Mouse (Mus musculus) testis, postnatal 10 days (tissue): ENCODE measurements around the gene Tas1r2.
A peak's percentile ranks its signal among the peaks of the same experiment; 100 is the strongest.

Experiments
- DNase-seq: peaks from one replicate; pipeline ENCODE4 v3.0.0; 2021; ENCODE audit warnings: low spot score

Gene Tas1r2

DNA sequence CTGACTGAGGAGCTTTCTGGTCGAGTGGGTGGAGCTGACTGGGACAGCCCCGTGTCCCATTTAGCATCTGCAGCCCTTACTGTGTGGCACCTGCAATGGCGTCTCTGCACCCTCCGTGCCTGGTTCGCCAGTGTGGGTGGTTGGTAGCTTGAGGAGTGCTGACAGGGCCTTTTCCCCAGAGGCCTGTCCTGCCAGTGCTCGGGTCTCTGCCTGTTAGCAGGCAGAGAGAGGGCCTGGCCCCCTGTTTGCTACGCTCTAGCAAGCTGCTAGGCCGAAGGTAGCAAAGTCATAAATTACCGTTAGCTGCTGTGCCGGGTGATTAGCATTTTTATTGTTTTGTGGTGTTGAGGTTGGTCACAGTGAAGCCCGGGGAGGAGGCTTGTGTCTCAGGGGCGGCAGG lies 13.5 kb upstream of the Tas1r2 start:
- no peak for DNase-seq

DNA sequence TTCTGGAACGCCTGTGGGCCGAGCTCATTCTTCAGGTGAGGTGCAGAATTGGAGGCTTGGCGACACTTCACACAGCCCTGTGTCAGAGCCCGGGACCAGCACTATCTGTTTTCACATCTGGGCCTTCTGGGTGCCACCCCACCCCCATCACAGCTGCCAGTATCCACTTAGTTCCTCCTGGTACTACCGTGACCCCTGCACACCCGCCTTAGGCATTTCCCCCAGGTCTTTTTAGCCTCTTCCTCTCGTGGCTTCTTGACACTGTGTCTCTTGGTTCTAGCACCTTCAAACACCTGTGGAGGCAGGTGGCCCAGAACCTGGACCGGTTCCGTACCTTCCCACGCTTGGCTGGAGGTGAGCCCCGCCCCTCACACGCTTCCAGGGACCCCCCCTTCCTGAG lies 13.0 kb upstream of the Tas1r2 start:
- no peak for DNase-seq

GRCm38 (mm10) chr4:139640775-139641174 lies 12.6 kb upstream of the Tas1r2 start:
- no peak for DNase-seq

- DNase-seq: no peak
Observed at GRCm38 (mm10) chr4:139641829-139642425, 11.4 kb upstream of the Tas1r2 start.

- DNase-seq: peak; percentile 89
Observed at GRCm38 (mm10) chr4:139643972-139644371, 9.4 kb upstream of the Tas1r2 start.

- DNase-seq: no peak
Observed at GRCm38 (mm10) chr4:139646916-139647315, 6.4 kb upstream of the Tas1r2 start.

DNA sequence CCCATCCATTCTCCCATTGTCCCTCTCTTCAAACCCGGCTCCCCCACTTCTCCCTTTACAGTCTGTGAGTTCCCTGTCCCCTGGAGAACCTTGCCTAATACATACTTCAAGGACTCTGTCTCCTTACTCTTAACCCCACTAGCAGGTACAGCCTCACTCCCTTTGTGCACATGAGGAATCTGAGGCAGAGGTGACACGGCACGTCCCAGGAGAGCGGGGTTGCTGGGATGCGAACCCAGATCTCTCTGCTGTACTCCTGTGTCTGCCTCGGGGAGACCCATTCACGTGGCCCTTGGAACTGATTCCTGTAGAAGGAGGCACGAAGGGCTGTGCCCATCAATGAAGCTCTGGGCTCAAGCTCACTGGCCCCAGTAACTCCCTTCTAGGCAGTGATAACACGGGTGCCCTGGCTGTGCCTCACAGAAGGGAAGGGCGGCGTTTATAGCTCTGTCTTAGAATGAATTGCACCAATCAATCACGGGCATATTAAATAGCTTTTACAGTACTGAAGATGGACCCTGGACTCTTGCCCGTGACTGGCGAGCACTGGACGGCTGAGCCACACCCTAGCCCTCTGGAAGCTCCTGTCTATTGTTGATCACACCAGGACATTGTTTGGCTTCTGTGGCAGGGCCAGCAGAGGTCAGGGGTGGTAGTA lies 3.1 kb upstream of the Tas1r2 start:
- no peak for DNase-seq

- DNase-seq: no peak
Observed at GRCm38 (mm10) chr4:139650907-139651306, 2.4 kb upstream of the Tas1r2 start.

GRCm38 (mm10) chr4:139661897-139662296 lies 8.6 kb downstream of the Tas1r2 start:
- DNase-seq: no peak

DNA sequence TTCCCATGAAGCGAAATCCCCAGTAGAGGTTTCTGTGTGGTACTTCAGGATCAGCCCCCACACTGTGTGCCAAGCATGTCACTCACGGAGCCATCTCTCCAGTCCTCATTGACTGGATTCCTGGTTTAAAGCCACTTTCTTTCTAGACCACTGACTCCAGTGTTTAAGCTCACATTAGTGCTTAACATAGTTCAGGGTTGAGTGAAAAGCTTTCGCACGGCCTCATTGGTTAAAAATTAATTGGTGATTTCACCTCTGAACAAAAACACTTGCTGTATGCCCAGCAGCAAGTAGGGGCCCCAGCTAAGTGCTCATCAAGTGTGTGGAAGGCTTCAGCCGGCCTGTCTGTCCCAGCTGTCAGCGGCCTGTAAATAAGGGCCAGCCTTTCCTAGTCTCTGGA lies 14.3 kb downstream of the Tas1r2 start:
- no peak for DNase-seq

DNA sequence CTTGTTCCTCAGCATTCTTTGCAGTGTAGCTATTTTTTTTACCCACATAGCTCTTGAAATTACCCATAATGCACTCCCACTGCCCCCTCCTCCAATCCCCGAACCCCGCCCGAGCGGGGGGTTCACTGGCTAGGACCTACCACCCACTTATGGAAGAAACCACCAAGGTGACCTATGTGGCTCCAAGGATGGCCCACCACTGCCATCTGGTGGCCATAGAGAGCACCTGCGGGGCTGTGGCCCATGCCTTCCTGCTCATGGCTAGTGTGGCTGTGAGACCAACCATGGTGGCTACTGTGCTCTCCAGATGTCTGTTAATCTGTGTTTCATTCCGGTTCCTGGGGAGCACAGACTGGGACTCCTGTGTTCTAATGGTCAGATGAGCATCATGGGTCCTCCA lies 16.5 kb downstream of the Tas1r2 start:
- peak; percentile 76 for DNase-seq

GRCm38 (mm10) chr4:139675696-139676095 lies 22.4 kb downstream of the Tas1r2 start:
- no peak for DNase-seq

DNA sequence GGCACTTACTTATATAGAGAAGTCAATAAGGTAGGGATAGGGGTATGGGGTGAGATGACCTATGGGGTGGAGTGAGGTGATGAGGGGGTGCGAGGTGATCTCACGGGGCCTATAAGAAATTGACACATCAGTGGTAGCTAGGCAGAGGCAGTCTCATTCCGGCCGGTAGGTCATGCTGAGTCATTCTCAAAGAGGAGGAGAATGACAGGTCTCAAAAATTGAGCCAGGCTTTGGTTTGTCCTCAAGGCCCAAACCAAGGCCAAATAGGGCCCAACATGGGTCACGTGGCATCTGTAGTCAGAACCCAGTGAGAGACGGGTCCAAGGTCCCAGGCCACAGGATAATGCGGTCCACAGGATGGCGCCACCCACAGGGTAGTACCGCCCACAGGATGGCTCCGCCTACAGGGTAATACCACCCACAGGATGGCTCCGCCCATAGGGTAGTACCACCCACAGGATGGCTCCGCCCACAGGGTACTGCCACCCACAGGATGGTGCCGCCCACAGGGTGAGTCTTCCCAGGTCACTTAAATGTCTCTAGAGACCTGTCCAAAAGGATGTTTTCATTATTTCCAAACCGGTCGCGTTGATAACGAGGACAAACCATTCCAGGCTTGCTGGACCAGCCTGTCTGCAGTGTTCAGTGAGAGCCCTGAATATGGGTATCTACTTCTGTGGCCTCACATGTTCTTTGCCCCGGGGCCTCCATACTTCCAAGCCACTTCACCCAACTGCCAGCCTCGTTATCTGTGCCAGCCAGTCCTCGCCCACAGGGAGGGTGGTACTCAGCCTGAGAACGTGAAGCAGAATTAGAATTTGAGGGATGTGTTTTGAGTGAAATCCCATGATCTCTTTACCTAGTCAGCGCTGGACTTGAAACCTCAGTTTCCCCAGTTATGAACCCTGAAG lies 30.6 kb downstream of the Tas1r2 start:
- DNase-seq: peak; percentile 59

- peak; percentile 83 for DNase-seq
Observed at GRCm38 (mm10) chr4:139684639-139685017, 31.3 kb downstream of the Tas1r2 start.

- no peak for DNase-seq
Observed at GRCm38 (mm10) chr4:139688058-139688457, 34.7 kb downstream of the Tas1r2 start.

- DNase-seq: no peak
Observed at GRCm38 (mm10) chr4:139689627-139690269, 36.4 kb downstream of the Tas1r2 start.

DNA sequence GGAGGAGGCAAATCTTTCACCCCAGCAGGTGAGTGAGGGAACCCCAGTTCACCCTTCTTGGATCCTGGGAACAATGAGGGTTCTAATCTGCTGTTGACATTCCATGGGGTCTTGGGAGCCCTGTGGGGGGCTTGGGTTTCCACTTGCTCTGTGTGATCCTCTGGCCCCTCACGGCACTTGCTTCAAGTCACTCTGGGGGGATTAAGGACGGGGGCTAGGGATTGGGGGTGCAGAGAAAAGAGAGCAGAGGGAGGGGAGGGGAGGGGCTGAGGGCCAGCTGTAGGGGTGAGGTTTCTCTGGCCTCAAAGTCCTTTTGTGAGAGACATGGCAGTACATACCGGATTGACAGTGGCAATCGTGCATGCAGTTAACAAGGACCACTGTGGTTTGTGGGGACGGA lies 40.0 kb downstream of the Tas1r2 start:
- no peak for DNase-seq

DNA sequence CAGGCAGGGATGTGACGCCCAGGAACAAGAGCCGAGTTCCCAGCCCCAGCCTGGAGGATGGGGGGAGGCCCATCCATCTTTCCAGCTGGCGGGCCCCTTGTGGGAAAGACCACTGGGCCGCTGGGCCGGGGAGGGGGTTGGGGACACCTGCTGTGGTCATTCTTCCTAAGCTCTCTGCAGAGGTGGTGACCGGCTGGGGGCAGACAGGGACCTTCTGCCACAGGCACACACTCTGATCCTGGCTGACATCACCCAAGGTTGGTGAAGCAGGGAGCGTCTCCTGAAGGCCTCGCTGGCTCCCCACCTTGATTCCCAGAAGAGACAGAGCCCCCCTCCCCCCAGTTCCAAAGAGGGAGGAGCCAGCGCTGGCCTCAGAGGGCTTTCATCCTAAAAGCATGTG lies 44.4 kb downstream of the Tas1r2 start:
- no peak for DNase-seq

DNA sequence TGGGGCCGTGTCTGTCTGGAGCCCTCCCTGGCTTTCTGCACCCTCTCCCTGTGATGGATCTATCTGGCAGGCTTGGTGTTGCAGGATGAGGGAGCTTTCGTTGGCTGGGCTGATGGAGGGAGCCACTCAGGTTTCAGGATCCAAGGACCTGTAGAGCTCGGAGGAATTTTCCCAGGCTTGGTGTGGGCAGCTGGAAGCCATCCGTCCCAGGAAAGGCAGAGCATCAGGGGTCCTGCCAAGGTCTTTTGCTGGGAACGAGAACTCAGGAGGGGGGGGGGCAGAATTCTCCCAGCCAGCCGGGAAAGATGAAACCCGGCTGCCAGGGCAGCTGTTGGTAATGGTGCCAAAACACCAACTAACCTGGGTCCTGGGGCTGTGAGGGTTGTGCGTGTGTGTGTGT lies 45.3 kb downstream of the Tas1r2 start:
- no peak for DNase-seq

GRCm38 (mm10) chr4:139702914-139703313 lies 49.6 kb downstream of the Tas1r2 start:
- DNase-seq: no peak

DNA sequence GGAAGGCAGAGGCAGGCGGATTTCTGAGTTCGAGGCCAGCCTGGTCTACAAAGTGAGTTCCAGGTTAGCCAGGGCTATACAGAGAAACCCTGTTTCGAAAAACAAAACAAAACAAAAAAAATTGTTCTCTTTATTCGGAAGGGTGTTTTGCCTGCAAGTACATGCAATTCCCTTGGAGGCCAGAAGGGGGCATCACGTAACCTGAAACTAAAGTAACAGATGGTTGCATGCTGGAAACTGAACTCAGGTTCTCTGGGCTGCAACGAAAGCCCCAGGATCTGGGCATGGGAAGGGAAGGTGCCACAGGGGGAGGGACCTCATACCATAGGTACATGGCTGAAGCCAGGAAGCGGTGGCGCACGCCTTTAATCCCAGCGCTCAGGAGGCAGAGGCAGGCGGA lies 50.1 kb downstream of the Tas1r2 start:
- no peak for DNase-seq

GRCm38 (mm10) chr4:139705986-139706385 lies 52.6 kb downstream of the Tas1r2 start:
- DNase-seq: no peak
